Mouse (Mus musculus) liver, embryonic 11.5 days (tissue): ENCODE measurements around the gene Gon4l. TPM values are rescaled to one million over a fixed set of nuclear protein-coding genes. Genes with fewer than 3 reads are reported as not detected.
"Not testable (repeated sequence)": the region's sequence is repeated elsewhere in the genome, so short reads cannot be mapped to it uniquely, and the experiment has no call there.

Experiments
- ATAC-seq: fragments of 200-750 bp; cut with Nextera tagmentation; replicated peaks from 2 replicates; pipeline ENCODE4 v1.8.0; 2017; ENCODE audit warnings: moderate number of reproducible peaks, mild to moderate bottlenecking, moderate TSS enrichment, moderate library complexity; ENCODE audit not compliant: low FRiP score
- DNase-seq: peaks from one replicate; pipeline ENCODE4 v3.0.0-alpha.2; 2017; ENCODE audit warnings: low spot score
- H3K27ac ChIP-seq: fragments of 300-500 bp; sonication (generic); 2 replicates; pipeline ENCODE4 v1.5.1; 2014; ENCODE audit warnings: mild to moderate bottlenecking, low read depth, low read length, control low read depth
- H3K27me3 ChIP-seq: fragments of 300-500 bp; sonication (generic); replicated peaks from 2 replicates; pipeline ENCODE4 v1.6.1; 2014; ENCODE audit warnings: low read length, mixed read lengths; ENCODE audit not compliant: control insufficient read depth, insufficient read depth
- H3K36me3 ChIP-seq: fragments of 300-500 bp; sonication (generic); 2 replicates; pipeline ENCODE4 v1.6.1; 2014; ENCODE audit warnings: mild to moderate bottlenecking, low read length, moderate library complexity, mixed read lengths; ENCODE audit not compliant: control insufficient read depth, insufficient read depth
- H3K4me1 ChIP-seq: fragments of 300-500 bp; sonication (generic); replicated peaks from 2 replicates; pipeline ENCODE4 v1.6.1; 2014; ENCODE audit warnings: low read length, mixed read lengths; ENCODE audit not compliant: control insufficient read depth, insufficient read depth
- H3K4me2 ChIP-seq: fragments of 300-500 bp; sonication (generic); 2 replicates; pipeline ENCODE4 v1.6.1; 2014; ENCODE audit warnings: mild to moderate bottlenecking, control low read depth, moderate library complexity
- H3K4me3 ChIP-seq: fragments of 300-500 bp; sonication (generic); 2 replicates; pipeline ENCODE4 v1.5.1; 2014; ENCODE audit warnings: low read depth, low read length, control low read depth
- H3K9ac ChIP-seq: fragments of 300-500 bp; sonication (generic); 2 replicates; pipeline ENCODE4 v1.6.1; 2014; ENCODE audit warnings: low read depth, low read length, control low read depth
- H3K9me3 ChIP-seq: fragments of 300-500 bp; sonication (generic); 2 replicates; pipeline ENCODE4 v1.6.1; 2016; ENCODE audit warnings: low read length, inconsistent platforms, mixed read lengths; ENCODE audit not compliant: control insufficient read depth
- WGBS: fragments of 180-500 bp; shearing (Covaris S2); extraction: QIAGEN DNeasy Blood & Tissue Kit; methylation state at CpG from one replicate; pipeline ENCODE4 v1.1.7; 2014; 5-methylcytosine and 5-hydroxymethylcytosine counted together
- polyA plus RNA-seq: library from polyadenylated mRNA; unstranded; fragments of >200 nt; fragmentation: Nextera tagmentation; extraction: Ambion mirVana; gene quantifications from 2 replicates; pipeline ENCODE4 v1.2.1, GENCODE M21; 2014

The Gon4l gene
- polyA plus RNA-seq: 14.1 and 14.3 TPM in 2 replicates

GRCm38 (mm10) chr3:88834951-88835491, at the start of gene Gon4l:
TSS of gene Gon4l (plus strand) at chr3:88835231.
- H3K27me3 ChIP-seq, H3K9me3 ChIP-seq, H3K27ac ChIP-seq, H3K4me1 ChIP-seq, H3K36me3 ChIP-seq: not testable (repeated sequence)
- peak; percentile 51 for DNase-seq
- 2% methylated on average over 27 of the region's 39 CpGs for WGBS
- Histone ChIP-seq H3K4me3 (peak within 1 kb of the TSS; percentile 48), H3K4me2 (peak within 1 kb of the TSS; percentile 56), H3K9ac (peak within 1 kb of the TSS; percentile 64)
- peak; percentile 82 for ATAC-seq

GRCm38 (mm10) chr3:88786323-88786722, 48.7 kb upstream of the Gon4l start:
- H3K27ac ChIP-seq, H3K4me3 ChIP-seq, DNase-seq, H3K9me3 ChIP-seq, H3K9ac ChIP-seq, H3K27me3 ChIP-seq, H3K4me2 ChIP-seq, ATAC-seq, H3K4me1 ChIP-seq, H3K36me3 ChIP-seq: not testable (repeated sequence)
- WGBS: 83% methylated on average over 1 of the region's 4 CpGs

- H3K27me3 ChIP-seq, H3K4me1 ChIP-seq, H3K36me3 ChIP-seq, H3K9me3 ChIP-seq, H3K9ac ChIP-seq, H3K4me3 ChIP-seq, H3K27ac ChIP-seq, DNase-seq, ATAC-seq, H3K4me2 ChIP-seq: not testable (repeated sequence)
- no CpG with 5 or more reads among the region's 8 CpGs for WGBS
Observed at GRCm38 (mm10) chr3:88786805-88787204, 48.2 kb upstream of the Gon4l start.

DNA sequence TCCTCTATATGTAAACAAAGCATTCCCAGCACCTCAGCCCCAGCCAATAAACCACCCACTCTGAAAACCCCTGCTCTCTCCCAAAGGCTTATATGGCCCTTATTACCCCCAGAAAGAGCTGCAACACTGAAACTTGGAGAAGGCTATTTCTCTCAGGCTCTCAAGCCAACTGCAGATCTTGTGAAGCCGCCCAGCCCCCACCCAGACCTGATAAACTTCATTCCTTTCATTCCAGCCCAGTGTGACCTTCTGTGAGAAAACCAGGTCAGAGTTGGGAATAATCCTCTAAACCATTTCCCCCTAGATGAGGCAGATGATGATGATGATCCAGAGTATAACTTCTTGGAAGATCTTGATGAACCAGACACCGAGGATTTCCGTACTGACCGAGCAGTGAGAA, 47.0 kb upstream of the Gon4l start:
- not testable (repeated sequence) for H3K4me3 ChIP-seq, H3K9me3 ChIP-seq, ATAC-seq, H3K36me3 ChIP-seq, H3K27ac ChIP-seq, H3K4me2 ChIP-seq, H3K9ac ChIP-seq, DNase-seq, H3K27me3 ChIP-seq, H3K4me1 ChIP-seq
- 100% methylated on average over 1 of the region's 4 CpGs for WGBS

GRCm38 (mm10) chr3:88797507-88797906, 37.5 kb upstream of the Gon4l start:
- not testable (repeated sequence) for H3K27me3 ChIP-seq, H3K27ac ChIP-seq, H3K9ac ChIP-seq, H3K4me1 ChIP-seq, ATAC-seq, H3K9me3 ChIP-seq, DNase-seq, H3K36me3 ChIP-seq, H3K4me2 ChIP-seq, H3K4me3 ChIP-seq
- WGBS: 80% methylated on average over 6 of the region's 6 CpGs

DNA sequence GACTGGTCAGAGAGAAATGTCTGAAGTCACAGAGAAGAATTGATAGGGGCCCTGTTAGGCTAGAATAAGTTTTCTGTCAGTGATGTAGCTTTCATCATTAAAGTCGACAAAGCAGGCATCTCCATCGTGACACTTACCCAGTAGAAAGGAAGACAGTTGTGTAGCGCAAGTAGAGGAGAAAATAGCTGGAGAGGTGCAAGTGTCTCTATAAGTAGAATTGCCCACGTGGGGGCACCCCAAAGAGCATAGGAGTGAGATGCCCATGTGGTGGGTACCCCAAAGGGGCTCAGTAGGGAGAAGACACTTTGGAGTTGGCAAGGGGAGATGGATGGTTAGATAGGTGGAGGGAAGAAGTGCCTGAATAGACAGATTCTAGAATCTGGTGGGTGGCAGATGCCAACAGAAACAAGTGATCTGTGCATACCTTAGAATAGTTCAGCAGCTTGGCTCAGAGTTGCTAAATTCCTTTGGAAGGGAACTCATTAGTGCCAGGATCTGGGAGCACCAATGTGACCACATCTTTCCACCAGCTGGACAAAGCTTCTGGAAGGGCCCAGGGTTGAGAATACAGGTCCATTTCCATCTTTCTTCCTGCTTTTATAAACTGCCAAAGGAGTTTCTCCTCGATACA, 31.0 kb upstream of the Gon4l start:
- ATAC-seq (no peak), DNase-seq (no peak)
- Histone ChIP-seq H3K9me3 (no peaks in the 10 kb centered on the region), H3K4me2 (no peak overlapping the region), H3K4me1 (no peaks in the 10 kb centered on the region), H3K4me3 (no peak overlapping the region), H3K27me3 (no peaks in the 10 kb centered on the region), H3K9ac (no peak overlapping the region), H3K36me3 (peaks cover 2% of the 10 kb centered on the region; the same call in 1 of the 2 replicates), H3K27ac (no peak overlapping the region)
- 88% methylated on average over 5 of the region's 5 CpGs for WGBS

DNA sequence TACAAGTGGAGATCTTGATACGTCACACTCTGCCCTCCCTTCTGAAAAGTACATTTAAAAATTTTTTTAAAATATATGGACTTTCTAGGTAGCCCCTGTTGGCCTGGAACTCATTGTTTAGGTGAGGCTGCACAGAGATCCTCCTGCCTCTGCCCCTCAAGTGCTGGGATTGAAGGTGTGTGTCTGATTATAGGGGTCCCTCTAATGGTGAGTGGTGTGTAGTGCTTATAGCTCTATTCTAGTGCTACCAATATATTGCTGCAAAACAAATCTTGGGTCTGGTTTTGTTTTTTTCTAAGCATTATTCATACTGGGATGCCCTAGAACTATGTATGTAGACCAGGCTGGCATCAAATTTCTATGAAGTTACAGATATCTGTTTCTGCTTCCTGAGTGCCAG, 9.3 kb upstream of the Gon4l start:
- H3K36me3 ChIP-seq: peaks cover 14% of the 10 kb centered on the region
- no peak for DNase-seq
- 100% methylated on average over 1 of the region's 1 CpGs for WGBS

GRCm38 (mm10) chr3:88827231-88827630, 7.8 kb upstream of the Gon4l start:
- H3K4me1 ChIP-seq: no peaks in the 10 kb centered on the region
- DNase-seq (no peak), ATAC-seq (no peak)
- H3K4me2 ChIP-seq: no peak overlapping the region
- H3K27ac ChIP-seq: no peak overlapping the region
- no peak overlapping the region for H3K4me3 ChIP-seq
- H3K36me3 ChIP-seq: peaks cover 12% of the 10 kb centered on the region
- H3K27me3 ChIP-seq: no peaks in the 10 kb centered on the region
- WGBS: 88% methylated on average over 9 of the region's 9 CpGs
- H3K9me3 ChIP-seq: no peaks in the 10 kb centered on the region
- no peak overlapping the region for H3K9ac ChIP-seq

More for the DNA sequence above, 9.3 kb upstream of the Gon4l start:
- no peak overlapping the region for H3K4me2 ChIP-seq
- no peaks in the 10 kb centered on the region for H3K27me3 ChIP-seq
- no peak overlapping the region for H3K9ac ChIP-seq
- ATAC-seq: no peak
- H3K4me1 ChIP-seq: no peaks in the 10 kb centered on the region
- no peaks in the 10 kb centered on the region for H3K9me3 ChIP-seq
- H3K27ac ChIP-seq: no peak overlapping the region
- no peak overlapping the region for H3K4me3 ChIP-seq
